Comparison of ENCODE assay signal across 9 mouse cellular contexts in genomic region chr8:70866001-70866520, GRCm38 (mm10). TPM values are rescaled to one million over a fixed set of nuclear protein-coding genes. Genes with fewer than 3 reads are reported as not detected.
A peak's percentile ranks its signal among the peaks of the same experiment; 100 is the strongest.
DNase-seq lines count a peak whose midpoint lies in the region; ATAC-seq and TF ChIP-seq lines count a peak whose summit lies in the region.
"Had no signal": no experiment of that assay in that cellular context is flagged by ENCODE, and none has a peak within 500 bp of the region (broad histone marks: within the 10 kb centered on the region; RNA-seq: fewer than 3 reads in every experiment).

No protein-coding gene starts in this region.

- TF ChIP-seq CTCF in bone marrow macrophage, adult 2 months (IDR thresholded peaks at IDR 0.05; ENCODE audit: low read depth, low read length) = no peak

- peaks cover 34% of the 10 kb centered on the region for H3K27me3 ChIP-seq in kidney, embryonic 14.5 days (ENCODE audit: control insufficient read depth, insufficient read depth, low read length)
- H3K27me3 ChIP-seq in hindbrain, embryonic 14.5 days (ENCODE audit: control insufficient read depth, insufficient read depth, low read length) = no peaks in the 10 kb centered on the region
- H3K27me3 ChIP-seq in midbrain, embryonic 13.5 days = no peaks in the 10 kb centered on the region

- DNase-seq in kidney, postnatal 25 days = no peak
- no peak for DNase-seq in hindbrain, embryonic 14.5 days (ENCODE audit: low spot score)
- DNase-seq in spleen, adult 12 weeks (ENCODE audit: low spot score) = no peak
- DNase-seq in adrenal gland, postnatal 4 days (ENCODE audit: low spot score in 2 of 2) = no peak
- no peak for DNase-seq in right cerebral cortex, adult 18-20 months

- H3K9ac ChIP-seq in kidney, embryonic 14.5 days (ENCODE audit: low read depth, low read length) = no peak overlapping the region
- H3K9ac ChIP-seq in hindbrain, embryonic 14.5 days = peak overlapping the region; percentile 60
- peak overlapping the region; percentile 55 for H3K9ac ChIP-seq in midbrain, embryonic 13.5 days (replicated peaks)

- no peak for TF ChIP-seq POLR2A in bone marrow macrophage, adult 2 months (IDR thresholded peaks at IDR 0.05; ENCODE audit: borderline replicate concordance, low read depth, low read length)

- WGBS in kidney, embryonic 14.5 days = 9% methylated on average over 12 of the region's 12 CpGs
- 8% methylated on average over 12 of the region's 12 CpGs for WGBS in hindbrain, embryonic 14.5 days
- 7% methylated on average over 12 of the region's 12 CpGs for WGBS in midbrain, embryonic 13.5 days

- peaks cover 6% of the 10 kb centered on the region; the same call in 1 of the 2 replicates for H3K36me3 ChIP-seq in kidney, embryonic 14.5 days (ENCODE audit: control insufficient read depth, insufficient read depth, low read length)
- H3K36me3 ChIP-seq in hindbrain, embryonic 14.5 days (replicated peaks; ENCODE audit: control insufficient read depth, insufficient read depth) = peaks cover 7% of the 10 kb centered on the region; the same call in 1 of the 2 replicates
- peaks cover 10% of the 10 kb centered on the region for H3K36me3 ChIP-seq in midbrain, embryonic 13.5 days

- H3K9me3 ChIP-seq in kidney, embryonic 14.5 days (ENCODE audit: control insufficient read depth, low read length) = no peaks in the 10 kb centered on the region
- H3K9me3 ChIP-seq in hindbrain, embryonic 14.5 days (ENCODE audit: control insufficient read depth, low read length) = no peaks in the 10 kb centered on the region
- H3K9me3 ChIP-seq in midbrain, embryonic 13.5 days = no peaks in the 10 kb centered on the region

- peaks cover 38% of the 10 kb centered on the region for H3K4me1 ChIP-seq in kidney, embryonic 14.5 days (ENCODE audit: control insufficient read depth, insufficient read depth, low read length)
- peaks cover 12% of the 10 kb centered on the region for H3K4me1 ChIP-seq in bone marrow macrophage, adult 2 months (ENCODE audit: control insufficient read depth, insufficient read depth, low read length)
- peaks cover 48% of the 10 kb centered on the region for H3K4me1 ChIP-seq in hindbrain, embryonic 14.5 days (replicated peaks; ENCODE audit: control insufficient read depth, insufficient read depth, low read length)
- peaks cover 75% of the 10 kb centered on the region for H3K4me1 ChIP-seq in midbrain, embryonic 13.5 days (replicated peaks)

- H3K4me3 ChIP-seq in kidney, embryonic 14.5 days (ENCODE audit: low read length) = peak overlapping the region; percentile 49
- H3K4me3 ChIP-seq in bone marrow macrophage, adult 2 months (ENCODE audit: insufficient read depth, low read length) = peak overlapping the region; percentile 47
- peak overlapping the region; percentile 20 for H3K4me3 ChIP-seq in hindbrain, embryonic 14.5 days (replicated peaks; ENCODE audit: low read length)
- H3K4me3 ChIP-seq in midbrain, embryonic 13.5 days (replicated peaks) = peak overlapping the region; percentile 30

- peak overlapping the region; percentile 83 for H3K4me2 ChIP-seq in kidney, embryonic 14.5 days (replicated peaks; ENCODE audit: low read depth, low read length)
- H3K4me2 ChIP-seq in hindbrain, embryonic 14.5 days (replicated peaks) = peak overlapping the region; percentile 63
- H3K4me2 ChIP-seq in midbrain, embryonic 13.5 days (replicated peaks) = peak overlapping the region; percentile 95

- peak; percentile 0; the same call in 1 of the 2 replicates for ATAC-seq in kidney, embryonic 14.5 days (ENCODE audit: low FRiP score, low TSS enrichment)
- ATAC-seq in hindbrain, embryonic 14.5 days (ENCODE audit: low FRiP score) = peak; percentile 5
- ATAC-seq in midbrain, embryonic 13.5 days = peak; percentile 9

- peak overlapping the region; percentile 85 for H3K27ac ChIP-seq in kidney, embryonic 14.5 days (ENCODE audit: low read depth, low read length)
- H3K27ac ChIP-seq in bone marrow macrophage, adult 2 months (ENCODE audit: insufficient read depth, low read depth, low read length) = no peak overlapping the region
- H3K27ac ChIP-seq in hindbrain, embryonic 14.5 days = peak overlapping the region; percentile 92
- H3K27ac ChIP-seq in midbrain, embryonic 13.5 days = peak overlapping the region; percentile 94

RNA-seq across cellular contexts. Expression of gene Kcnn1, which starts 3.0 kb away (rescaled TPM):
- polyA plus RNA-seq in kidney, embryonic 14.5 days (2014; fragmentation: Nextera tagmentation; extraction: Ambion mirVana) = 2.5 and 2.6 TPM in 2 replicates
- polyA plus RNA-seq in bone marrow macrophage, adult 2 months (2012; ENCODE audit: insufficient read depth, insufficient read length, missing spikeins) = 0.99 and 1.8 TPM in 2 replicates
- 10.0 and 14.3 TPM in 2 replicates for polyA plus RNA-seq in hindbrain, embryonic 14.5 days (2014; fragmentation: Nextera tagmentation; extraction: Ambion mirVana)
- 19.6 and 26.9 TPM in 2 replicates for polyA plus RNA-seq in midbrain, embryonic 13.5 days (2015; fragmentation: Nextera tagmentation; extraction: Ambion mirVana)
- total RNA-seq in adrenal gland, postnatal 4 days (2021) = 1 to 10 TPM; 1.4 to 2.1 TPM

RNA-seq across cellular contexts. Expression of gene Ccdc124, which starts 7.7 kb away (rescaled TPM):
- polyA plus RNA-seq in kidney, embryonic 14.5 days (2014; fragmentation: Nextera tagmentation; extraction: Ambion mirVana) = 117 and 142 TPM in 2 replicates
- polyA plus RNA-seq in bone marrow macrophage, adult 2 months (2012; ENCODE audit: insufficient read depth, insufficient read length, missing spikeins) = 35.6 and 39.9 TPM in 2 replicates
- polyA plus RNA-seq in hindbrain, embryonic 14.5 days (2014; fragmentation: Nextera tagmentation; extraction: Ambion mirVana) = 155 and 158 TPM in 2 replicates
- 160 TPM in 2 replicates for polyA plus RNA-seq in midbrain, embryonic 13.5 days (2015; fragmentation: Nextera tagmentation; extraction: Ambion mirVana)
- total RNA-seq in adrenal gland, postnatal 4 days (2021) = 10 to 100 TPM; 36.8 to 38.6 TPM

RNA-seq across cellular contexts. Expression of gene Slc5a5, which starts 26.5 kb away (rescaled TPM):
- polyA plus RNA-seq in kidney, embryonic 14.5 days (2014; fragmentation: Nextera tagmentation; extraction: Ambion mirVana) = 0.09 and 0.19 TPM in 2 replicates
- polyA plus RNA-seq in bone marrow macrophage, adult 2 months (2012; ENCODE audit: insufficient read depth, insufficient read length, missing spikeins) = not detected in 2 replicates
- 1.5 and 1.8 TPM in 2 replicates for polyA plus RNA-seq in hindbrain, embryonic 14.5 days (2014; fragmentation: Nextera tagmentation; extraction: Ambion mirVana)
- polyA plus RNA-seq in midbrain, embryonic 13.5 days (2015; fragmentation: Nextera tagmentation; extraction: Ambion mirVana) = 0.67 and 0.73 TPM in 2 replicates
- total RNA-seq in adrenal gland, postnatal 4 days (2021) = under 1 TPM; 0.14 to 0.17 TPM
- total RNA-seq: adrenal gland, adult 18-20 months had no signal

RNA-seq across cellular contexts. Expression of gene Arrdc2, which starts 26.5 kb away (rescaled TPM):
- 4.7 and 5.7 TPM in 2 replicates for polyA plus RNA-seq in kidney, embryonic 14.5 days (2014; fragmentation: Nextera tagmentation; extraction: Ambion mirVana)
- 27.8 and 29.7 TPM in 2 replicates for polyA plus RNA-seq in bone marrow macrophage, adult 2 months (2012; ENCODE audit: insufficient read depth, insufficient read length, missing spikeins)
- 7.2 and 8.7 TPM in 2 replicates for polyA plus RNA-seq in hindbrain, embryonic 14.5 days (2014; fragmentation: Nextera tagmentation; extraction: Ambion mirVana)
- 7.7 and 10.5 TPM in 2 replicates for polyA plus RNA-seq in midbrain, embryonic 13.5 days (2015; fragmentation: Nextera tagmentation; extraction: Ambion mirVana)
- total RNA-seq in adrenal gland, postnatal 4 days (2021) = 10 to 100 TPM; 14.6 to 15.7 TPM

RNA-seq across cellular contexts. Expression of gene Rpl18a, which starts 31.2 kb away (rescaled TPM):
- polyA plus RNA-seq in kidney, embryonic 14.5 days (2014; fragmentation: Nextera tagmentation; extraction: Ambion mirVana) = 5,375 and 6,285 TPM in 2 replicates
- polyA plus RNA-seq in bone marrow macrophage, adult 2 months (2012; ENCODE audit: insufficient read depth, insufficient read length, missing spikeins) = 1,719 and 1,824 TPM in 2 replicates
- polyA plus RNA-seq in hindbrain, embryonic 14.5 days (2014; fragmentation: Nextera tagmentation; extraction: Ambion mirVana) = 2,214 and 2,704 TPM in 2 replicates
- polyA plus RNA-seq in midbrain, embryonic 13.5 days (2015; fragmentation: Nextera tagmentation; extraction: Ambion mirVana) = 2,682 and 2,717 TPM in 2 replicates
- 1,000 to 10,000 TPM; 1,999 to 2,049 TPM for total RNA-seq in adrenal gland, postnatal 4 days (2021)
